Mouse (Mus musculus): ENCODE results near the gene Gm10775. TPM values are rescaled to one million over a fixed set of nuclear protein-coding genes. Genes with fewer than 3 reads are reported as not detected.

The Gm10775 gene
- polyA plus RNA-seq, 1 experiment from 2014 or later = not detected

DNA sequence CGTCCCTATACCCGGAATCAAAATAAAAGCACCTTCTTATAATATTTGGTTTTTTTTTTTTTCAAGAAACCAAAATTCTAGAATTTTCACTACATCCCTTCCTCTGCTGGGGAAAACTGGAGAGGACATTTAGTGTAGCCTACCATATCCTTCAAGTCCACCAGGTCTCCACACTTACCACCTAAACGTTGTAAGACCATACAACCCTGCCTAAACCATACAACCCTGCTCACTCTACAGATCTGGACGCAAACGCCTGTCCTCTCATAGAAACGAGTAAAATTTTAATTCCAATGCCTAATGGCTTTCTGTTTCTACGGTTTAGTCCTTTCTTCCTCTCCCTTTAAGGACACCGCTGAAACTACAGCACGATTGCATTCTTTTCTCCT lies 18.6 kb downstream of the Gm10775 start:
- Histone ChIP-seq H3K27me3 (ENCODE audit: control insufficient read depth, insufficient read depth, low read length) (no peaks in the 10 kb centered on the region), H3K9me3 (ENCODE audit: control insufficient read depth, low read length) (no peaks in the 10 kb centered on the region), H3K27ac (replicated peaks) (peak overlapping the region; percentile 71), H3K9ac (ENCODE audit: low read length) (peak overlapping the region; percentile 66), H3K4me1 (replicated peaks; ENCODE audit: control insufficient read depth, insufficient read depth) (no peaks in the 10 kb centered on the region), H3K4me2 (replicated peaks; ENCODE audit: low read depth) (peak overlapping the region; percentile 65), H3K36me3 (ENCODE audit: control insufficient read depth, insufficient read depth, low read length) (no peaks in the 10 kb centered on the region), H3K4me3 (ENCODE audit: low read depth, low read length) (peak overlapping the region; percentile 68)
- DNase-seq (ENCODE audit: low spot score) (no peak), ATAC-seq (ENCODE audit: low FRiP score, low TSS enrichment) (peak; percentile 50; the same call in 1 of the 2 replicates)
- 6% methylated on average over 9 of the region's 9 CpGs for WGBS
- no peak for TF ChIP-seq CTCF (IDR thresholded peaks at IDR 0.05; ENCODE audit: low read depth)
- no peak for TF ChIP-seq EP300 (optimal IDR thresholded peaks at IDR 0.05)

DNA sequence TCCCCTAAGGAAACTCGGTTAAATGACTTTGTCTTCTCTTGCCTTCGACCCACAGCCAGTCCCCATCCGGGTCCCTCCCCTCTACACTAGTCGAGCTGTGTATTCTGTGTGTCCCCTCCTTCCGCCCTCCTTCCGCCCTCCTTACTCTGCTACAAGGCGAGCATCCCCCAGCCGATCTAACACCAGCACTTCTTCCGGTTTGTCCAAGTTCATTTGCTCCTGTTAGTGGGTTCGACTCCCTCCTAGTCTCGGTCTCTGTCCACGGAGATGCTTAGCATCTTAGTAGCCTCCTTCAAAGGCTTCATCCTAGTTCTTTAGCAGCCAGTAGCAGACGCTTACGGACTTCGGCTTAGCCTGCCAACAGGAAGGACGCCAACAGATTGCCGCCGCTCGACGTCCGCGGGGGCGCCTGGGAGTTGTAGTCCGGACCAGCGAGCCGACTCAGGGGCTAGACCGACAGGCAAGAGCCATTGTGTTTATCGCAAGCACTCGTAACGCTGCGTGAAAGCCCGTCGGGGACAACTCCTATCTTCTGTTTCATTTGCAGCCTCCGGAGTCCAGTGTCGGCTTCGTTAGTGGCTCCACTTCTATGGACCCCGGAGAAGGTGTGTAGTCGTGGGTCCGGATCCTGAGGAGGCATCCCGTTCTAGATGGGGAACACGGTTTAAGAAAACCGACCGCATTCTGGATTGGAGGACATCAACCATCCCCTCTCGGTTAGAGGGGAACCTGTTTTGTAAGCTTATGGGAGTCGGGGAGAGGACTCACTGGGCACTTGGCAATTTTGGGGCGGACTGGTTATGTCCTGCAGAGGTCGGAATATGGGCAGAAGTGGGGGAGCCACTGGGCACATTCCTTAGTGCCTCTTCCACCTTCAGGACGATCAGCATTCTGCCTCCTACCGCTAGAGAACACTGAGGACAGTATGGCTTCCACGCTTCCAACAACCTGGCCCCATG lies 19.3 kb downstream of the Gm10775 start, which contains the start of gene Zfp369:
TSS of gene Zfp369 (plus strand) at position 432 of the 959 bp plus-strand sequence.
- under 1% methylated on average over 50 of the region's 50 CpGs for WGBS
- H3K36me3 ChIP-seq (ENCODE audit: control insufficient read depth, insufficient read depth, low read length) = no peaks in the 10 kb centered on the region
- peak within 1 kb of the TSS; percentile 69 for H3K9ac ChIP-seq (ENCODE audit: low read length)
- peak; percentile 96 for DNase-seq (ENCODE audit: low spot score)
- H3K4me3 ChIP-seq (ENCODE audit: low read depth, low read length) = peak within 1 kb of the TSS; percentile 68
- peak within 1 kb of the TSS; percentile 71 for H3K27ac ChIP-seq (replicated peaks)
- ATAC-seq (ENCODE audit: low FRiP score, low TSS enrichment) = peak; percentile 99
- H3K4me1 ChIP-seq (replicated peaks; ENCODE audit: control insufficient read depth, insufficient read depth) = no peaks in the 10 kb centered on the region
- TF ChIP-seq EP300 (optimal IDR thresholded peaks at IDR 0.05) (no peak), CTCF (IDR thresholded peaks at IDR 0.05; ENCODE audit: low read depth) (peak; percentile 49)
- H3K9me3 ChIP-seq (ENCODE audit: control insufficient read depth, low read length) = no peaks in the 10 kb centered on the region
- H3K4me2 ChIP-seq (replicated peaks; ENCODE audit: low read depth) = peak within 1 kb of the TSS; percentile 65
- H3K27me3 ChIP-seq (ENCODE audit: control insufficient read depth, insufficient read depth, low read length) = no peaks in the 10 kb centered on the region

GRCm38 (mm10) chr13:65286771-65287170 lies 27.4 kb downstream of the Gm10775 start:
- Histone ChIP-seq H3K9ac (ENCODE audit: low read length) (no peak overlapping the region), H3K4me2 (replicated peaks; ENCODE audit: low read depth) (no peak overlapping the region), H3K9me3 (ENCODE audit: control insufficient read depth, low read length) (peaks cover 11% of the 10 kb centered on the region), H3K27me3 (ENCODE audit: control insufficient read depth, insufficient read depth, low read length) (no peaks in the 10 kb centered on the region), H3K27ac (replicated peaks) (no peak overlapping the region), H3K36me3 (ENCODE audit: control insufficient read depth, insufficient read depth, low read length) (peaks cover 26% of the 10 kb centered on the region), H3K4me3 (ENCODE audit: low read depth, low read length) (no peak overlapping the region), H3K4me1 (replicated peaks; ENCODE audit: control insufficient read depth, insufficient read depth) (no peaks in the 10 kb centered on the region)
- DNase-seq (ENCODE audit: low spot score) (no peak), ATAC-seq (ENCODE audit: low FRiP score, low TSS enrichment) (no peak)
- WGBS = 88% methylated on average over 2 of the region's 2 CpGs
- TF ChIP-seq EP300 (optimal IDR thresholded peaks at IDR 0.05) (no peak), CTCF (IDR thresholded peaks at IDR 0.05; ENCODE audit: low read depth) (no peak)

- 96% methylated on average over 4 of the region's 4 CpGs for WGBS
- TF ChIP-seq CTCF (IDR thresholded peaks at IDR 0.05; ENCODE audit: low read depth) (no peak), EP300 (optimal IDR thresholded peaks at IDR 0.05) (no peak)
- Histone ChIP-seq H3K4me3 (ENCODE audit: low read depth, low read length) (no peak overlapping the region), H3K9me3 (ENCODE audit: control insufficient read depth, low read length) (peaks cover 11% of the 10 kb centered on the region; the same call in 1 of the 2 replicates), H3K4me1 (replicated peaks; ENCODE audit: control insufficient read depth, insufficient read depth) (no peaks in the 10 kb centered on the region), H3K27ac (replicated peaks) (no peak overlapping the region), H3K36me3 (ENCODE audit: control insufficient read depth, insufficient read depth, low read length) (peaks cover 45% of the 10 kb centered on the region), H3K9ac (ENCODE audit: low read length) (no peak overlapping the region), H3K4me2 (replicated peaks; ENCODE audit: low read depth) (no peak overlapping the region), H3K27me3 (ENCODE audit: control insufficient read depth, insufficient read depth, low read length) (no peaks in the 10 kb centered on the region)
- ATAC-seq (ENCODE audit: low FRiP score, low TSS enrichment) (no peak), DNase-seq (ENCODE audit: low spot score) (no peak)
Measured at GRCm38 (mm10) chr13:65296354-65296753, 37.0 kb downstream of the Gm10775 start.

Other genes starting within 250 kb of the Gm10775 start
- not detected in 2 replicates for gene Spata31d1c, start 226.5 kb upstream of the Gm10775 start, polyA plus RNA-seq (2015; fragmentation: Nextera tagmentation; extraction: Ambion mirVana)
- gene Prss47, start 206.8 kb upstream of the Gm10775 start, polyA plus RNA-seq (2015; fragmentation: Nextera tagmentation; extraction: Ambion mirVana) = not detected in 2 replicates
- gene Mfsd14b, start 146.6 kb upstream of the Gm10775 start, polyA plus RNA-seq (2015; fragmentation: Nextera tagmentation; extraction: Ambion mirVana) = 36.6 TPM in 2 replicates
- 0.12 TPM in 1 of 2 replicates, not detected in the other for gene Olfr465-ps1, start 121.5 kb upstream of the Gm10775 start, polyA plus RNA-seq (2015; fragmentation: Nextera tagmentation; extraction: Ambion mirVana)
- gene Olfr466, start 109.3 kb upstream of the Gm10775 start, polyA plus RNA-seq (2015; fragmentation: Nextera tagmentation; extraction: Ambion mirVana) = 0.04 TPM in 1 of 2 replicates, not detected in the other
- gene Nlrp4f, start 53.6 kb upstream of the Gm10775 start, polyA plus RNA-seq (2015; fragmentation: Nextera tagmentation; extraction: Ambion mirVana) = not detected in 2 replicates
- gene Zfp369, start 19.3 kb downstream of the Gm10775 start, polyA plus RNA-seq (2015; fragmentation: Nextera tagmentation; extraction: Ambion mirVana) = 3.9 and 4.6 TPM in 2 replicates

Measured in stomach, postnatal 0 days (tissue).